In genomic region chr6:137252887-137253242, GRCm38 (mm10) we compare ENCODE assay signal across 9 mouse cellular contexts. TPM values are rescaled to one million over a fixed set of nuclear protein-coding genes. Genes with fewer than 3 reads are reported as not detected.
A peak's percentile ranks its signal among the peaks of the same experiment; 100 is the strongest.
DNase-seq lines count a peak whose midpoint lies in the region; ATAC-seq lines count a peak whose summit lies in the region.
"Had no signal": no experiment of that assay in that cellular context is flagged by ENCODE, and none has a peak within 500 bp of the region (broad histone marks: within the 10 kb centered on the region; RNA-seq: fewer than 3 reads in every experiment).

No protein-coding gene starts in this region.

- H3K36me3 ChIP-seq in heart, embryonic 13.5 days: no peaks in the 10 kb centered on the region
- no peaks in the 10 kb centered on the region for H3K36me3 ChIP-seq in forebrain, embryonic 10.5 days (replicated peaks)
- no peaks in the 10 kb centered on the region for H3K36me3 ChIP-seq in liver, embryonic 13.5 days

- no peak overlapping the region for H3K27ac ChIP-seq in heart, embryonic 13.5 days (replicated peaks)
- peak overlapping the region; percentile 89 for H3K27ac ChIP-seq in forebrain, embryonic 10.5 days
- H3K27ac ChIP-seq in liver, embryonic 13.5 days: no peak overlapping the region

- H3K27me3 ChIP-seq in heart, embryonic 13.5 days (replicated peaks): peaks cover 41% of the 10 kb centered on the region
- peaks cover 37% of the 10 kb centered on the region for H3K27me3 ChIP-seq in forebrain, embryonic 10.5 days (ENCODE audit: poor library complexity, severe bottlenecking)
- H3K27me3 ChIP-seq in liver, embryonic 13.5 days: peaks cover 27% of the 10 kb centered on the region

- H3K4me2 ChIP-seq in heart, embryonic 13.5 days: peak overlapping the region; percentile 79
- H3K4me2 ChIP-seq in liver, embryonic 13.5 days: peak overlapping the region; percentile 34

- H3K4me1 ChIP-seq in heart, embryonic 13.5 days: peaks cover 10% of the 10 kb centered on the region
- peaks cover 17% of the 10 kb centered on the region for H3K4me1 ChIP-seq in forebrain, embryonic 10.5 days
- no peaks in the 10 kb centered on the region for H3K4me1 ChIP-seq in liver, embryonic 13.5 days (replicated peaks)

- ATAC-seq in heart, embryonic 13.5 days (ENCODE audit: extremely low read depth, insufficient number of reproducible peaks, low FRiP score, low TSS enrichment): no peak
- no peak for ATAC-seq in liver, embryonic 13.5 days (ENCODE audit: low read depth)
- no peak for ATAC-seq in megakaryocyte progenitor cell, adult 5-6 weeks (replicated peaks; ENCODE audit: poor library complexity)

- under 1% methylated on average over 15 of the region's 15 CpGs for WGBS in heart, embryonic 13.5 days
- WGBS in forebrain, embryonic 10.5 days: under 1% methylated on average over 15 of the region's 15 CpGs
- whole genome bisulfite sequencing in liver, embryonic 13.5 days (ENCODE audit: insufficient replicate concordance): 4% methylated on average over 15 of the region's 15 CpGs

- DNase-seq in heart, adult 9 months (ENCODE audit: low spot score in 2 of 2): no peak
- DNase-seq in ES-CJ7 (ENCODE audit: low read depth, low spot score) (peak; percentile 7), adipocyte (ENCODE audit: low spot score) (no peak)
- peak; percentile 49 for DNase-seq in forebrain, embryonic 10.5 days (ENCODE audit: extremely low spot score, low spot score)
- no peak for DNase-seq in liver, embryonic 13.5 days
- no peak for DNase-seq in natural killer cell, adult 2 months (ENCODE audit: low spot score in 2 of 2)

- H3K4me3 ChIP-seq in heart, embryonic 13.5 days: peak overlapping the region; percentile 56
- peak overlapping the region; percentile 63 for H3K4me3 ChIP-seq in forebrain, embryonic 10.5 days
- 0 out of 2 replicates have a peak overlapping the region, but pooled peaks have one; percentile 3 for H3K4me3 ChIP-seq in liver, embryonic 13.5 days (replicated peaks)

- H3K9me3 ChIP-seq in heart, embryonic 13.5 days: no peaks in the 10 kb centered on the region
- H3K9me3 ChIP-seq in forebrain, embryonic 10.5 days: no peaks in the 10 kb centered on the region
- no peaks in the 10 kb centered on the region for H3K9me3 ChIP-seq in liver, embryonic 13.5 days (replicated peaks)

- H3K9ac ChIP-seq in heart, embryonic 13.5 days: peak overlapping the region; percentile 60
- H3K9ac ChIP-seq in liver, embryonic 13.5 days: no peak overlapping the region

RNA-seq across cellular contexts. Expression of gene Ptpro, which starts 0.7 kb away (rescaled TPM):
- polyA plus RNA-seq in heart, embryonic 13.5 days (2015; fragmentation: Nextera tagmentation; extraction: Ambion mirVana): 2.2 and 2.8 TPM in 2 replicates
- 2.9 and 3.2 TPM in 2 replicates for polyA plus RNA-seq in forebrain, embryonic 10.5 days (2016; fragmentation: Nextera tagmentation; extraction: Ambion mirVana)
- polyA plus RNA-seq in liver, embryonic 13.5 days (2015; fragmentation: Nextera tagmentation; extraction: Ambion mirVana): 0.32 and 0.44 TPM in 2 replicates
- 5.0 and 9.2 TPM in 2 replicates for total RNA-seq in megakaryocyte progenitor cell, adult 5-6 weeks (2015)
- 4.5 and 6.1 TPM in 2 replicates for total RNA-seq in megakaryocyte progenitor cell, adult 5-6 weeks (2017)
- total RNA-seq: MEL had no signal

Comparison
In these comparisons a context has a peak if more than half of its experiments do, and no peak if none do; other contexts are left out.
1. H3K4me3 ChIP-seq: peak in every context shown above with its lines; median percentile 63 in forebrain, embryonic 10.5 days; 56 in heart, embryonic 13.5 days; 3 in liver, embryonic 13.5 days.
2. DNase-seq: peak in ES-CJ7 (single experiment) and forebrain, embryonic 10.5 days (single experiment); none in heart, adult 9 months (0 of 2), liver, embryonic 13.5 days (single experiment), natural killer cell, adult 2 months (0 of 2) and adipocyte (single experiment).